Mouse (Mus musculus) small intestine, adult 2 months (tissue): ENCODE data around the gene Hras.

ENCODE experiments used
- CTCF ChIP-seq: fragments of 200-500 bp; IDR thresholded peaks from 2 replicates; pipeline ENCODE4 v1.5.1; 2012; ENCODE audit warnings: low read depth, mild to moderate bottlenecking, control low read depth, inconsistent platforms, low read length, moderate library complexity, mixed read lengths; ENCODE audit not compliant: insufficient replicate concordance, insufficient read length; ENCODE audit errors: extremely low read depth
- POLR2A ChIP-seq: fragments of 200-500 bp; IDR thresholded peaks from 2 replicates; pipeline ENCODE4 v1.6.1; 2012; ENCODE audit warnings: low read depth, mild to moderate bottlenecking, control low read depth, inconsistent platforms, low read length, moderate library complexity

DNA sequence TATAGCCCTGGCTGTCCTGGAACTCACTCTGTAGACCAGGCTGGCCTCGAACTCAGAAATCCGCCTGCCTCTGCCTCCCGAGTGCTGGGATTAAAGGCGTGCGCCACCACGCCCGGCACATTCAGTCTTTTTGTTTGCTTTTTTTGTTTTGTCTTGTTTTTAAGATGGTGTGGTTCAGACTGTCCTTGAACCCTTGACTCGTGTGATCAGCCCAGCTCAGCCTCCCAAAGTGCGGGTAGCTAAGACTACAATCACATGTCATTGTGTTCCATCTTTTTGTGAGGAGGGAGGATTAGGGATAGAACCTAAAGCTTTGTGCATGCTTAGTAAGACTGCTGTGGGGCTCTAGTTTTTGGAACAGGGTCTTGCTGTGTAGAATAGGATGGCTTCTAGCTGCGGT lies 37.7 kb upstream of the Hras start:
- TF ChIP-seq POLR2A (no peak), CTCF (no peak)
